Mouse (Mus musculus): ENCODE data around the gene Chst10.

DNA sequence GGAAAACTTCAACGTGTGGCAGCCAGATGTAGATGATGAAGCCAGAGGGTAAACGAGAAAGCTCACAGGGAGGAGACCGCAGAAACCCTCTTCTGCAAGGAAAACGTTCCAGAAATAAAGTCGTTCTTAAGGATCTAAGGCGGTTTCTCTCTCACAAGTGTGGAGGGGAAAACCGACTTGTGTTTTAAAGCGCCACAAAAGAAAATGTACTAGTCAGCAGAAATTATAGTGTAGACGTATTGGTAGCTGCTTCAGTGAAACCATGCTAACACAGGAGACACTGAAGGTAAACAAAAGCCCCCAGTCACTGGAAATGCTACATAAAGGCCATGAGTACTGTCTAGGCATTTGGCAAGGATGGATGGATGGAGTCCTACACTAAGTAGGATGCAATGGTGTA, 80.7 kb downstream of the Chst10 start:
- TF ChIP-seq CTCF (IDR thresholded peaks at IDR 0.05; ENCODE audit: borderline replicate concordance, insufficient read depth, low read depth, low read length), result no peak
- no peak for TF ChIP-seq POLR2A (IDR thresholded peaks at IDR 0.05; ENCODE audit: borderline replicate concordance, insufficient read depth, low read length)
